Mouse (Mus musculus) right cerebral cortex, postnatal 25 days (tissue): ENCODE measurements around the gene D1Ertd622e.
"Not testable (repeated sequence)": the region's sequence is repeated elsewhere in the genome, so short reads cannot be mapped to it uniquely, and the experiment has no call there.

Experiments used
- DNase-seq: peaks from one replicate; pipeline ENCODE4 v3.0.0; 2022

The D1Ertd622e gene

DNA sequence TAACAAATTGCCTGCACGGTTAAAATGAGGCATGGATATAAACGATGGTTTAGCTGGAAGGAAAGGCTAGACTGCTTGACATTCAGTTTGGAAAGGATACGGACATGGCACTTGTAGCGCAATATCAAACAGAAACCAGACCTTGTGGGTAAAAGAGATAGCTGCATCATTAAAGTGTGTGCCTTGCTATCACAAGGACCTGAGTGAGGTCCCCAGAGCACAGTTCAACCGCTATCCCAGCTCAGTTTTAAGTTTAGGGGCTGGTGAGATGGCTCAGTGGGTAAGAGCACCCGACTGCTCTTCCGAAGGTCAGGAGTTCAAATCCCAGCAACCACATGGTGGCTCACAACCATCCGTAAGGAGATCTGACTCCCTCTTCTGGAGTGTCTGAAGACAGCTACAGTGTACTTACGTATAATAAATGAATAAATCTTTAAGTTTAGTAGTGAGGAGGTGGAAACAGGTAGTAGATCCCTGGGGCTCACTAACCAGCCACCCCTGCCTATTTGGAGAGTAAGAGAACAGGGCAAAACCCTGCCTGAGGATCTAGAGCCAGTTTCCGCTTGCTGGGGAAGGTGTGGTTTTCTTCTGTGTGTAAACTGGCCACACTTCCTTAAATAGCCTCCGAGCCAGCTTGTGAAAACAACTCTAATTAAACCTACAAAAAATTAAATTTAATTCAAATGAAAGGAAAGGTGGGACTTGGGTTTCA is 29.2 kb downstream of the D1Ertd622e start:
- DNase-seq: no peak

DNA sequence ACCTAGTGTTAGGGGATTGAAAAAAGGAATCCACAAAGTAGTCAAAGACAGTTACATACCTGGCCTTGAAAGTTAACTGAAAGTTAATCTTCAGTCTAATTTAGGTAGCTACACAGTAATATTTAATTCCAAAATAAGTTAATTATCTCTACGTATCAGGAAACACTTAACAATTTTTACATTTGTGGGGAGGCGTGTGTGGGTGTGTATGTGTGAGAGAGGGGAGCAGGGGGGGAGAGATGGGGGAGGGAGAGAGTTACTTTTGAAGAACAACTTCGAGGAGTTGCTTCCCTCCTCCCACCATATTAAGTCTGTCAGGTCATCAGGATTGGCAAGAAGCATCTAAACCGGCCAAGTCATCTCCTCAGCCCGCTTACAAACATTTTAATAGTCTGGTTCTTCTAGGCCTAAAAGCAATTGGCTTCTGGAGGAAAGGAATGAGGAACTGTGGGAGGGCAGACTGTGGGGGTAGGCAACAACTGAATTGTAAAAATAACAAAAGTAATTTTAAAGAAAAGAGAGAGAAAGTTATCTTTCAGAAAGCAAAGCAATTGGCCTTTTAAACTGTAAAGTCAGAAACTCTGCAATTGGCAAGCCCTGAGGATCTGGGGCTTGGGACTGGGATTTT is 29.9 kb downstream of the D1Ertd622e start:
- no peak for DNase-seq

DNA sequence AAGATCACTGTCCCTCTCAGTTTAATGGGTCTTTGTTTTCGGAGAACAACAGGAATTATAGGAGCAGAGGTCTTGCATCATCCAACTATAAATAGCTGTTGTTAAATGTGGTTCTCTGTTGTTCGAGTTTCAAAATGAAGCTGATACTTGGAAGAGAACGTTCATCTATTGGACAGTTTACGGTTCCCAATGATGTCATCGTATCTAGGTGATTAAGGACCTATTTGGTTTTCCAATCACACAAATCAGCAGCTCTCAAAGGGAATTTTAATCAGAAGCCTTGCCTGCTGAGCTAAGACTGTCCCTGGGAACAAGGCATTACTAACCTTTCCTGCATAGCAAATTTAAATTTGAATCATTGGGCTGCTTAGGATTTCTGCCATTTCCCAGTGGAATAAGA is 31.7 kb downstream of the D1Ertd622e start:
- no peak for DNase-seq

DNA sequence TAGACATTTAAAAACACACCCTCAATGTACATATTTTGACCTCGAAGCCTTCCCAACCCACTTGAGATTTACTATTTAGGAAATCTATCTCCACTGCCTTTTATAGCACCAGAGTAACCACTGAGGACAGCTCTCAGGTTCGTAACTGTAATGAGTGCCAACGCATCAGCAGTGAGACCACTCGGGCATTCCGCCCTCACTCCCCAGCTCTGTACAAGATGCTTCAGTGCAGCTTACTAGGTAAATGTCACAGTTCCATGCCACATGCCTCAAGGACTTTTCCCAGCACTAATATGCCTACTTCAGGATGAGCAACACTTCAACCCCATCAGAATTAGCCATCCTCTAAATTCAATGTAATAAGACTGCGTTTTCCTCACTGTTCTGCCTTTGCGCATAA is 33.0 kb downstream of the D1Ertd622e start:
- no peak for DNase-seq

DNA sequence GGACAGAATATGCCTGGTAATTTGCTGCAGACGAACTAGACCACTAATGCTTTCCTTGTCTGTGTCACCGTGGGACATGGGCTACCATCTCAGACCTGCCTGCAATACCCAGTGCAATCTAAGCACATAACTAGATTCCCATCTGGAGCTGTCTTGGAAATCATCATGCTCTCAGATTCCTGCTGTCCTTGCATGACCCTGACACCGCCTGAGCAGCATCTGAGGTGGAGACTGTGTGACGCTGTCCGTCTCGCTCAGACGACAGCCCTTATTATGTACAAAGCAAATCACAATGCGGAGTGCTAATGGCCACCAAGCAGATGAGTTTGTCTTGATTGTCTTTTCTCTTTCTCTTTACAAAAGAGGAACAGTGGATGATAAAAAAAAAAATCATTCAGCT is 33.9 kb downstream of the D1Ertd622e start:
- DNase-seq: no peak

- DNase-seq: no peak
Observed at GRCm38 (mm10) chr1:97625427-97625826, 36.4 kb downstream of the D1Ertd622e start.

DNA sequence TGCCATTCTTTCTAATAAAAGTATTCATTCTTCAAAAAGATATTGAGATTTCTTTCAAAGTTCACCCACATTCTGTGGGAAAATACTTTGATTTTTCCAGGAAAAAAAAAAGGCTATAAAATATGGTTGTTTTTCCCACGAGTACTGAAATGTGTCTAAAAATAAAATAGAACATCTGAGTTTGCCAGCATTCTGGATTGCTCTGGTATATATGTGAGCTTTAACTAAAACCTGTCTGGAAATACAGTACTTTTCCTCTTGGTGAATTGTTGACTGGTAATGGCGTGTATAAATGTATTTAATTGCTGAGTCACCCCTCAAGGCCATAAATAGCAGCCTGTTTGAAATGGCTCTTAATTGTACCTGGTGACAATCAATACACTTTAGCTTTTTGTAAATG is 37.5 kb downstream of the D1Ertd622e start:
- DNase-seq: no peak

- no peak for DNase-seq
Observed at GRCm38 (mm10) chr1:97623214-97623856, 38.5 kb downstream of the D1Ertd622e start.

DNA sequence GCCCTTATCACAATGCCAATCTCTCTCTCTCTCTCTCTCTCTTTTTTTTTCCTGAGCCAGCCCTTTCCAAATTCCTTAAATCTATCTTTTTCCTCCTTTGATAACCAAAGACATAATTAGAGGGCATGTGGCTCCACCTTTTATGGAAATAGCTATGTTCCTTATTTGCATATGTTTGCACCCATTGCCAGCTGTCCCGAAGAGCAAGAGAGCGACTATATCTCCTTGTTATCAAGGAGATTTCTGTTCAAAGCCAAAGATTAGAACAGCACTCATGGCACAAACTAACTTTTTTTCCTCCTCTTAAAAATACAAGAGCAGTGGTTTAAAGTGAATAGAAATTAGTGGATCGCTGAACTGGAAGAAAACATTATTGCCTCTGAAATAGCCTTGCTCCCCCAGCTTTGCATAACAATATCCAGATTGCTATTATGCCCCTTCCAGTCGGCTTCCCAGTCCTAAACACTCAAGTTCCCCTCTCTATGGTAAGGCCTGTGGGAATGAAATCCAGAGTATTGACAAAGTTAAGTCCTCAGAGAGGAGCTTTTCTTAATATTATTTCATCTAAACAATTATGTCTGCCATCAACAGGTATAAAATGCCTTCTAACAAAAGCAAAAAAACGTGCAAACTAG is 39.2 kb downstream of the D1Ertd622e start:
- no peak for DNase-seq

DNA sequence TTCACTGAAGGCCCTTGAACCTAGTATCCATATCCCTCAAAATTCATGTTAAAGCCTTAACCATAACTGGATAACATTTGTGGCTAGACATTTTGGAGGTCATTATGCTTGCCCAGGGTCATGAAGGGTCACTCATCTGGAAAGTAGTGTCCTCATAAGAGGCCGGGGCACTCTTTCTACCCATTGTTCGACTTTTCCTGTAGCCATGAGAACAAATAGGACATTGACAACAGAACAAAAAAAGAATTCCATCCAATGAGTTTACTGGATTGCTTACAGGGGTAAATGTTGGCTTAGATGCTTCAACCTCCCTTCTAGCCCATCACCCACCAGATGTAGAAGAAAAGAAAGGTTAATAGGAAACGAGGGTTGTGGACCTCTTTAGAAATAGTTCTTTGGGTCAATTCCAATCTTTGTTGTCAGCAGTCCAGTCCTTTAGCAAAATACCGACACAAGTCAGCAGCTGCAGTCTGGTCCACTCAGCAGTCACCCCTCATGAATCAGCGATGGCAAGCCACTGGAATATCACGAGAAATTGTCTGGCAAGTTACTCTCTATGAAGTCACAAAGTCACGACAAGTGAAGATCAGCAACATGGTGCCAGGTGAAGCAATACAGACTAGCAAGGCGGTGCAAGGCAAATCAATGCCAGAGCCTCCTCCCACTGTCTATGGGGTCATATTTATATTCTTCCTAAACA is 42.1 kb downstream of the D1Ertd622e start:
- DNase-seq: no peak

DNA sequence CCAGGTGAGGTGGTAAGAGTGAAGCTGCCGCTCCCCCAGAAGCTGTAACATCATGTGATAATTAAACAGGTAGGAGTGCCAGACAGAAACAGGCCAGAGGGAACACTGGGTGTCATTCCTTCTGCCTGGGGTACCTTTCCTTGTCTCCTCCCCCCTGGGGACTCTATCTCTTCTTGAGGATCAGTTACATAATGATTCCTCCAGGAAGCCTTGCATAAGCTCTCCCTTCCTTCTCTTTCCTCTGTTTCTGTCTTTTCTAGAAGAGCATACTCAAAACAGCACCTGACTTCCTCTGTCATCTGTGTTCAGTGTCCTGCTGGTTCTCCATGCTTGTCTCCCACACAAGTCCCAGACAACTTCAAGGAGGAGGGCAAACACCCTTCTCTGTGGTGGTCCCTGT is 46.3 kb downstream of the D1Ertd622e start:
- no peak for DNase-seq

GRCm38 (mm10) chr1:97614531-97615462 is 47.1 kb downstream of the D1Ertd622e start:
- DNase-seq: no peak

- no peak for DNase-seq
Observed at GRCm38 (mm10) chr1:97611747-97612146, 50.1 kb downstream of the D1Ertd622e start.

DNA sequence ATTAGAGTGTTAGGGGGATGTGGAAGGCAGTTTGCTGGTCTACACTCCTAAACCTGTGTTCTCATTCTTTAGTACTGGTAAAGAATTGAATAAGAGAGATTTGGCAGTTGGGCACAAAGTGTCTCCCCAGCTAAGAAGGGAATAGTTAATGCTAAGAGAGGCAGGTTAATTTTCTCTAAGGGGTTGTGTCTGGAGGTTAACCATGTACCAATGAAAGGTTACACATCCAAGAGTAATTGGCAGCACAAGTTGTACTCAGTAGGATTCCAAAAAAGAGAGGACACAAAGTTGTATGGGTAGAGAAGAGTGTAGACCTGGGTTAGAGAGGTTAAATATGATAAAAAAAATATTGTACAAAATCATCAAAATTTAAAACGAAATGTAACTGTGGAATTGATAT is 58.5 kb downstream of the D1Ertd622e start:
- no peak for DNase-seq

- DNase-seq: no peak
Observed at GRCm38 (mm10) chr1:97600371-97600770, 61.5 kb downstream of the D1Ertd622e start.

DNA sequence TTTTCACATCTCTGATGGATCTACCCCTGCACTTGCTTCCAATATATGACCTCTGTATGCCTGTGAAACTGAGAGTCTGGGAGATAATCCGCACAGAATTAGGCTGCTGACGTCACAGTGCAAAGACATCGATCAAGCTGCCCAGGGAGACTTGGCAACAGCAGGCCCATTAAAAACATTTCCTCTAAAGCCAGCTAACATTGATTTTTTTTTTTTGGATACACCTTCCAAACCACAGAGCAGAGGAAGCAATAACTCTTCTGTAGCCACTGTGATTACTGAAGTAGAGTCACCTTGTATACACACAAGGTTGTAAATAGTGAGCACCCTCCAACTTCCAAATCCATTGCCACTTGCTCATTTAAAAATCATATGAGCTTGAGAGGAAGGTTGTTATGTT is 62.8 kb downstream of the D1Ertd622e start:
- no peak for DNase-seq

DNA sequence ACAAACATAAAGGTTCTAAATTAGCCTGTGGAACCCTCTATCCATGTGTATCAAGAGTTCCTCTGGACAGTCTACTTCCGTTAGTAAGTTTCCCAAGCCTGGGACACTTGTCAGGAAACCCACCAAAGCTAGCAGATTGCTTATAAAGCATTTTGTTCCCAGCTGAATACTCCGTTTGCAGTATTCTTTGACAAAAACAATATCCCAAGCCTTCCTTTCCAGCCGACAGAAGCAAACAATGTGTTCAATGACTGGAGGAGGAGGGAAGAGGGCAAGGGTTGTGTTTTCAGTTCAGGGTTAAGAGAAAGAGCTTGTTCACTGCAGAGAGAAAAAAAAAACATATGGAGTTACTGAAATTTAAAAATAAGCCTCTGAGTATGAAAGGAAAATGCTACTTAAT is 73.3 kb downstream of the D1Ertd622e start:
- DNase-seq: no peak

DNA sequence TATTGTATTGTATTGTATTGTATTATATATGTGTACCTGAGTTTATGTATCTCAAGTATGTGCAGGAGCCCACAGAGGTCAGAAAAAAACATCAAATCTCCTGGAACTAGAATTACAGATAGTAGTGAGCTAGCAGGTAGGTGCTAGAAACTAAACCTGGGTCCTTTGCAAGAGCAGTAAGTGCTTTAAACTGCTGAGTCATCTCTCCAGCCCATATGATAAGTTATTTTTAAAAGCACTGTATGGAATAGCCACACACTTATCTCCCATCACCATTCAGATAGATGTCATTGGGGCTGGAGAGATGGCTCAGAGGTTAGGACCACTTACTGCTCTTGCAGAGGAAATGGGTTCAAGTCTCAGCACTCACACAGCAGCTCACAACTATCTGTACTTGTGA is 76.8 kb downstream of the D1Ertd622e start:
- DNase-seq: no peak

DNA sequence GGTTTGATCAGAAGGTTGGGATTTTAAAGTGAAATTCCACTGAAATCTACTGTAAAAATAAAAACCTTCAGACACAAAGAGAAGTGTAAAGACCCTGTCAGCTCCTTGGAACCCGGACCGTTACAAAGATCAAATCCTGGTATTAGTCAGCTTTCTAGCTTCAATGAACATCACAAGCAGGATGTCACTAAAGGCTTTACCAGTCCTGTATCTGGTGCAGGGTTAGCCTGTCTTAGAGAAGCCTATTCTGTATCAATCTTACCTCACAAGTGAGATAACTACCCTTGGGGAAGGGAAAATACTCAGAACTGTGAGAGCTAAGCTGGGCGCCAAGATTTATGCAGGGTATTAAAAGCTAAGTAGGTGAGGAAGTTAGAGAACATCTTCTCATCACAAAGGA is 77.7 kb downstream of the D1Ertd622e start:
- no peak for DNase-seq

GRCm38 (mm10) chr1:97583085-97583484 is 78.8 kb downstream of the D1Ertd622e start:
- no peak for DNase-seq

DNA sequence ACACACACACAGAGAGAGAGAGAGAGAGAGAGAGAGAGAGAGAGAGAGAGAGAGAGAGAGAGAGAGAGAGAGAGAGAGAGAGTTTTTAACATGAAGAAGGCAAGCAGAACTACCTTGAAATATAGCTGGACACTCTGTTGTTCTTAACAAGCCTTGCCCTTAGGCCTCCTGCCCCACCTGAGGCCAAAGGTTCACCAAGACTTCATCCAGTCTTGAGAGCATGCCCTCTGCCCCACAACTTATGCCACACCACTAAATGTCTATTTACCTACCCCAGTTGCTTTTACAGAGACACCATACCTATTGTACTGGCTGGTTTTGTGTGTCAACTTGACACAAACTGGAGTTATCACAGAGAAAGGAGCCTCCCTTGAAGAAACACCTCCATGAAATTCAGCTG is 81.2 kb downstream of the D1Ertd622e start:
- not testable (repeated sequence) for DNase-seq

DNA sequence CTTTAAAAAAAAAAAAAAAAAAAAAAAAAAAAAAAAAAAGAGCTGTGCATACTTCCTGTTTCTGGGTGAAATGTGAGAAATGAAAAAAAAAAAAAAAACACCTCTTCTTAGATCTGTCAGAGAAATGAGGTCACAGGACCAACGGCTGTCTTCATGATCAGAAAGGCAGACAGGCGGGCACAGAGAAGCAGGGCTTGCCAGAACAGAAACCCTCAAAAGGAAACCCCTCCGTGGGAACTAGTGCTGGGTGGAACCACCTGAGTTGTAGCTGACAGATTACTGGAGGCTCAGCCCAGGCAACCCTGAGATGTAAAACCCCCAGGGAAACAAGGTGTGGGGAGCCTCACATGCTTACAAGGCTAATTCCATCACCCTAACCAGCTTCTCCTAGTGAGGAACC is 81.6 kb downstream of the D1Ertd622e start:
- no peak for DNase-seq
